Mouse (Mus musculus) kidney, embryonic 14.5 days (tissue): Measurements from ENCODE around the gene Htt. TPM values are rescaled to one million over a fixed set of nuclear protein-coding genes. Genes with fewer than 3 reads are reported as not detected.

Experiments
- ATAC-seq: fragments of 200-750 bp; cut with Nextera tagmentation; 2 replicates; pipeline ENCODE4 v1.8.0; 2017; ENCODE audit warnings: moderate number of reproducible peaks, mild to moderate bottlenecking, moderate TSS enrichment, moderate library complexity; ENCODE audit not compliant: low FRiP score, low TSS enrichment
- H3K27ac ChIP-seq: fragments of 300-500 bp; sonication (generic); 2 replicates; pipeline ENCODE4 v1.5.1; 2014; ENCODE audit warnings: low read depth, mild to moderate bottlenecking, low read length, moderate library complexity, mixed read lengths
- H3K27me3 ChIP-seq: fragments of 300-500 bp; sonication (generic); 2 replicates; pipeline ENCODE4 v1.6.1; 2014; ENCODE audit warnings: mild to moderate bottlenecking, low read length; ENCODE audit not compliant: control insufficient read depth, insufficient read depth
- H3K36me3 ChIP-seq: fragments of 300-500 bp; sonication (generic); 2 replicates; pipeline ENCODE4 v1.6.1; 2014; ENCODE audit warnings: low read length, mixed read lengths; ENCODE audit not compliant: control insufficient read depth, insufficient read depth
- H3K4me1 ChIP-seq: fragments of 300-500 bp; sonication (generic); 2 replicates; pipeline ENCODE4 v1.6.1; 2014; ENCODE audit warnings: low read length, mixed read lengths; ENCODE audit not compliant: control insufficient read depth, insufficient read depth
- H3K4me2 ChIP-seq: fragments of 300-500 bp; sonication (generic); replicated peaks from 2 replicates; pipeline ENCODE4 v1.6.1; 2014; ENCODE audit warnings: low read depth, mild to moderate bottlenecking, low read length
- H3K4me3 ChIP-seq: fragments of 300-500 bp; sonication (generic); 2 replicates; pipeline ENCODE4 v1.5.1; 2014; ENCODE audit warnings: mild to moderate bottlenecking, low read length
- H3K9ac ChIP-seq: fragments of 300-500 bp; sonication (generic); 2 replicates; pipeline ENCODE4 v1.6.1; 2014; ENCODE audit warnings: low read depth, mild to moderate bottlenecking, low read length, moderate library complexity
- H3K9me3 ChIP-seq: fragments of 300-500 bp; sonication (generic); 2 replicates; pipeline ENCODE4 v1.6.1; 2016; ENCODE audit warnings: low read length; ENCODE audit not compliant: control insufficient read depth
- WGBS: fragments of 180-500 bp; shearing (Covaris S2); extraction: QIAGEN DNeasy Blood & Tissue Kit; methylation state at CpG from one replicate; pipeline ENCODE4 v1.1.7; 2014; 5-methylcytosine and 5-hydroxymethylcytosine counted together
- polyA plus RNA-seq: library from polyadenylated mRNA; unstranded; fragments of >200 nt; fragmentation: Nextera tagmentation; extraction: Ambion mirVana; gene quantifications from 2 replicates; pipeline ENCODE4 v1.2.1, GENCODE M21; 2014

Htt gene
- polyA plus RNA-seq, 1 experiment from 2014 or later: 21.4 TPM

DNA sequence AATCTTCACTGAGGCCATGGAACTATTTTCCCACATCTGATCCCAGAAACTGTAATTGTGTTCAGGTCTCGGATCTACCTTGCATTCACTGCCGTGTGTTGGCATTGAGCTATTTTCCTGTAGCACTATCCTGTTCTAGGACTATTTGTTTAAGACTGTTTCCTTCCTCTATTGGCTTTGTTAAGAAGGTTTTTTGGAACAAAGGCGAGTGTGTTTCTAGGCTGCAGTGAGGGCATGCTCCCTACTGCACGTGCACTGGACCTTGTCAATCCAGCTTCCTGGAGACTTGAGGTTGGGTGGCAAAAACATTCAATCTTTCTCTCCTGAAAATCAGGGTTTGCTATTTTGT, 170.9 kb downstream of the Htt start:
- 35% methylated on average over 4 of the region's 4 CpGs for WGBS
- peaks cover 19% of the 10 kb centered on the region for H3K4me1 ChIP-seq
- no peaks in the 10 kb centered on the region for H3K27me3 ChIP-seq
- 0 out of 2 replicates have a peak, but pooled peaks have one; percentile 38 for ATAC-seq
- no peaks in the 10 kb centered on the region for H3K36me3 ChIP-seq
- H3K27ac ChIP-seq: peak overlapping the region; percentile 68; the same call in 1 of the 2 replicates
- H3K4me2 ChIP-seq: no peak overlapping the region
- H3K9me3 ChIP-seq: no peaks in the 10 kb centered on the region
- H3K4me3 ChIP-seq: no peak overlapping the region
- H3K9ac ChIP-seq: no peak overlapping the region

DNA sequence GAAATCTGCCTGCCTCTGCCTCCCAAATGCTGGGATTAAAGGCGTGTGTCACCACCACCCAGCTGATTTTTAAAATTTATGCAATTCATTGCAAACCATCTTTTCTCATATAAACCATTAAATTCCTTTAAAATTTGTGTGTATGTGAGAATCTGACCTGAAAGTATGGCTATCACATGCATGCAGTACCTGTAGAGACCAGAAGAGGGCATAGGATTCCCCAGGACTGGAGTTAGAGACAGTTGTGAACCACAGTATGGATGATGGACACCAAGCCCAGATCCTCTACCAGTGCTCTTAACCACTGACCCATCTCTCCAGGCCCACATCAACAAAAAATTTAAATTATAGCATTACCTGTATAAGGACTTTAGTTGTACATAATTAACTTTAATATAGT, 171.9 kb downstream of the Htt start:
- Histone ChIP-seq H3K4me2 (no peak overlapping the region), H3K4me1 (peaks cover 19% of the 10 kb centered on the region), H3K27ac (no peak overlapping the region), H3K36me3 (no peaks in the 10 kb centered on the region), H3K9ac (no peak overlapping the region), H3K9me3 (no peaks in the 10 kb centered on the region), H3K27me3 (no peaks in the 10 kb centered on the region), H3K4me3 (no peak overlapping the region)
- 96% methylated on average over 1 of the region's 1 CpGs for WGBS
- no peak for ATAC-seq

DNA sequence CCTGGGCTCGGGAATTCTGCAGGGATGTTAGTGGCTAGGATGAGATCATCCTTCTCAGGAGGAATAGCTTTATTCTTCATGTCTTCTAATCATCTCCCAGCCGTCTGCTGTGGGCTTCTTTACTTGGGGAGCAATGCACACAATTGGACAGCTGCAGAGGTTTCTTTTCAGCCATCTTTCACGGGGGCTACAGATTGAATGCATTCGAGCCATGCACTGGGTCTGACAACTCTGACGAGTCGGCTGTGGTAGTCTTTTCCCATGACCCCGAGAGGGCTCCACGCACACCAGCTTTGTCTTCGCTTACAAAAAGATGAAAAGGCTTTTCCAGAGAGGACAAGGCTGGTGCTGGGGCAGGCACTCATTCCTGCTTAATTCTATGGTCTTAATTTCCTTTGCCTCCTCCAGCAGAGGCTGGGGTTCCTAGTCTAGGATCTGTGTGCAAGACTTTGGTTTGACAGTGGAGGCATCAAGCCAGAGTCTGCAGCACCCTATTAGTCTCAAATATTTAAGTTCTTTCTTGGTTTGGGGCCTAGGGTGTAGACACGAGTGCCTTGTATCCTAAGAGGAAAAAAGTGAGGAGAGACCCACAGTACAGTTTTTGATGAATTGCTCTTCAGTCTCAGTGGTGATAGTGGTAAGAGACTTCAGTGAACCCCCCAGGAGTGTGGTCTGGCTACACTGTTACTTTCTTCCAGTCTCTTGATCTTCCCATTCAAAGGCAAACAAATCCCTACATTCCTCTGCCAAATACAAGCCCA, 180.3 kb downstream of the Htt start:
- no peak overlapping the region for H3K9ac ChIP-seq

DNA sequence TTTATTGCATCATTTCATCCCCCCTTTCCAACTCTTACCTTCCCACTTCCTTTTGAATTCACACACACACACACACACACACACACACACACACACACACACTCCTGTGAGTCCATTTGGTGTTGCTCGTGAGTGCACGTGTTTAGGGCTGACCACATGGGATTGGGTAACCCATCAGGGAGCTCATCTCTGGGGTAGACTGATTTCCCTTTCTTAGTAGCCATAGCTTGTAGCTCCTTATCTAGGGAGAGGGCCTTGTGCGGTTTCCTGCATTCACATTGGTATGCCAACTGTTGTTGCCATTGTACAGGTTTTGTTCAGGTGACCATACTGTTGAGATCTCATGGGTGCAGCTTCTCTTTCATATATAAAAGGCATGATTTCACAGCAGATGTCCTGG, 181.9 kb downstream of the Htt start:
- Histone ChIP-seq H3K4me3 (no peak overlapping the region), H3K4me2 (no peak overlapping the region), H3K36me3 (no peaks in the 10 kb centered on the region), H3K27ac (no peak overlapping the region), H3K4me1 (no peaks in the 10 kb centered on the region), H3K27me3 (no peaks in the 10 kb centered on the region), H3K9me3 (no peaks in the 10 kb centered on the region), H3K9ac (no peak overlapping the region)
- 89% methylated on average over 3 of the region's 3 CpGs for WGBS
- ATAC-seq: no peak

More for the DNA sequence above, 180.3 kb downstream of the Htt start:
- H3K4me1 ChIP-seq: no peaks in the 10 kb centered on the region
- H3K9me3 ChIP-seq: no peaks in the 10 kb centered on the region
- no peak overlapping the region for H3K4me2 ChIP-seq
- no peak overlapping the region for H3K4me3 ChIP-seq
- no peaks in the 10 kb centered on the region for H3K27me3 ChIP-seq
- WGBS: 73% methylated on average over 10 of the region's 10 CpGs
- no peak overlapping the region for H3K27ac ChIP-seq
- no peaks in the 10 kb centered on the region for H3K36me3 ChIP-seq
- no peak for ATAC-seq

DNA sequence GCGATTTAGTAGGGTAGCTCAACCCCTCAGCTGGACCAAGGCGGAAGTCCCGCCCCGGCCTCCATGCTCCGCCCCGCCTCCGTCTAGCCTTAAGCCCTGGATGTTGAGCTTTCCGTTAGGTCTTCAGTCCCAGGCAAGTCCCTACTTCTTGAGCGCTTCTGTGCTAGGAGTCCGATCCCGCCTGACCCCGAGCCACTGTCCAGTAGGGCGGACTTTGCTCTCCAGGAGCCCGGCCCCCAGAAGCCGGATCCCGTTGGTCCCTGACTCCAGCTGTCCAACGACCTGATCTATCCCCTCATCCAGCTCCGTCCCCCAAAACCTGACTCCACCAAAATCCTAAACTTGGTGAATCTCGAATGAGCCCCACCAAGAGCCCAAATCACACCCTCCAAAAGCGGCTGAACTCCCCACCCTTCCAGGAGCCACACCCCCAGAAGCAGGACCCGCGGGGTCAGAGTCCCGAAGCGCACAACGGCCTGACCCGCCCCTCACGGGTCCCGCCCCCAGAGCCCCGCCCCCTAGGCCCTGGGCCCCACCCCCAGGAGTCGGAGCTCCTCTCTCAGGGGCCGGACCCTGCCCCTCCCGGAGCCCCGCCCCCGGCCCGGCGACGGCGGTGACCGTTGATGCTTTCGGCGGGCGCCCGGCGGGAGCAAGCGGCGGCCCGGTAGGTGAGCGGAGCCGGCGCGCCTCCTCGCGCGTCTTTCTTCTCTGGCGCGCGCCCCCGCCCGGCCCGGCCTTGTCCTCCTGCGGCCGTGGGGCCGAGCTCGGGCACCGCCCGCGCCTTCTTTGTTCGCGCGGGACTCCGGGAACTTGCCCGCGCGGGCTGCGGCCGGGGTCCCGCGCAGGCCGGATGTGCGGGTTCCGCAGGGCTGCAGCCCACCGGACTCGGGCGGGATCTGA, 187.6 kb downstream of the Htt start, which contains the start of gene Rgs12:
TSS of gene Rgs12 (plus strand) at position 585 of the 900 bp plus-strand sequence.
- Histone ChIP-seq H3K4me2 (peak within 1 kb of the TSS; percentile 69), H3K27me3 (no peaks in the 10 kb centered on the region), H3K4me1 (peaks cover 9% of the 10 kb centered on the region), H3K9ac (peak within 1 kb of the TSS; percentile 95), H3K4me3 (peak within 1 kb of the TSS; percentile 91), H3K36me3 (no peaks in the 10 kb centered on the region), H3K9me3 (peaks cover 9% of the 10 kb centered on the region), H3K27ac (peak within 1 kb of the TSS; percentile 90)
- WGBS: under 1% methylated on average over 59 of the region's 84 CpGs
- peak; percentile 96 for ATAC-seq

DNA sequence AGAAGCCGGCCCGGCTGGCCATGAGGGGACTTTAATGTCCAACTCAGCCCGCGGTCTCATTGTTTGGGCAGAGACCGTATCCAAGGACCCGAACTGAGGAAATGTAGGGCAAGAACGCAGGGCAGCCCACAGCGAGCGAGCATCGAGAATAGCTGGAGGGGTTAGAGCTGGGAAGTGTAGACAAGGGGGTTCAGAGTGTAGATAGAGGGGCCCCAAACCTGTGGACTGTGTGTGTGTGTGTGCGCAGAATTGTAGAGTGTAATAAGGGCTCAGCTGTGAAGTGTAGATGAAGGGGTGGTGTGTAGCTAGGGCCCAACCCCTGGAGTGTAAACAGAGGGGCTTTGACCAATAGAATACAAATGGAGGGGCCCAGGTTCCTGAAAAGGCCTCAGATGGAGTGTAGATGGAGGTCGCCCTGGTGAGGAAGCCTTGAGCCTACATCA, 188.2 kb downstream of the Htt start:
- peak overlapping the region; percentile 91 for H3K4me3 ChIP-seq
- peak overlapping the region; percentile 95 for H3K9ac ChIP-seq
- no peaks in the 10 kb centered on the region for H3K27me3 ChIP-seq
- H3K36me3 ChIP-seq: no peaks in the 10 kb centered on the region
- WGBS: 0% methylated on average over 12 of the region's 12 CpGs
- H3K4me1 ChIP-seq: peaks cover 12% of the 10 kb centered on the region
- peaks cover 9% of the 10 kb centered on the region for H3K9me3 ChIP-seq
- no peak for ATAC-seq
- H3K27ac ChIP-seq: peak overlapping the region; percentile 90
- H3K4me2 ChIP-seq: peak overlapping the region; percentile 69

DNA sequence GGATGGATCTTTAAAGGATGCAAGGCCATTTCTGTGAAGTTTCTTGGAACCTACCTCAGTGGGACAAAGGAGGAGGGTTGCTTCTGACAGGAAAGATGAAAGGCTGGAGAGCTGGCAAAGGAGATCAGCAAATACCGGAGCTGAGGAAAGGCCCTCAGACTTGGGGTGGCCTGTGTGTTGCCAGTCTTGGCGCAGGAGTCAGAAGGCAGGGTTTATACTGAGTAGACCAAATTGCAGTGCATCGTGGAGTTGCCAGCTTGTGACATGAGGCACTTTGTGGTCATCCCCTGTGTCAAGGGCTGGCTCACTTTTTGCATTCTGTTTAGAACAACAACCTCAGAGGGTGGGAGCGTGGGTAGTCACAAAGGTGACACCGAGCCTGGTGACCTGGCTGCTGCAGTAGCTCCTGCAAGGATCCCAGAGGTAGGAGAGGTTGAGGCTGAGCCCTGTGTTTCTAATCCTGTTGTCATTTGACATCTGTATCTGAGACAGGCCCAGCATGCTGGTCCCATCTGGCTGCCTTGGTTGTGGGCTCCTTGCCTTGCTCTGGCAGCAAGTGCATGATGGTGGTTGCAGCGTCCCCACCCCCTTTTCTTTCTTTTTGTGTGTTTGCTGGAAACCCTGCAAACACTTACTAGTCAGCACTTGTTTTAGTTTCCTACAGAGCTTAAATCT, 189.1 kb downstream of the Htt start:
- WGBS: 74% methylated on average over 6 of the region's 6 CpGs
- Histone ChIP-seq H3K4me1 (peaks cover 20% of the 10 kb centered on the region), H3K9ac (peak overlapping the region; percentile 95), H3K27ac (no peak overlapping the region), H3K4me2 (peak overlapping the region; percentile 69), H3K9me3 (peaks cover 9% of the 10 kb centered on the region), H3K36me3 (no peaks in the 10 kb centered on the region), H3K4me3 (peak overlapping the region; percentile 91), H3K27me3 (no peaks in the 10 kb centered on the region)
- ATAC-seq: no peak

DNA sequence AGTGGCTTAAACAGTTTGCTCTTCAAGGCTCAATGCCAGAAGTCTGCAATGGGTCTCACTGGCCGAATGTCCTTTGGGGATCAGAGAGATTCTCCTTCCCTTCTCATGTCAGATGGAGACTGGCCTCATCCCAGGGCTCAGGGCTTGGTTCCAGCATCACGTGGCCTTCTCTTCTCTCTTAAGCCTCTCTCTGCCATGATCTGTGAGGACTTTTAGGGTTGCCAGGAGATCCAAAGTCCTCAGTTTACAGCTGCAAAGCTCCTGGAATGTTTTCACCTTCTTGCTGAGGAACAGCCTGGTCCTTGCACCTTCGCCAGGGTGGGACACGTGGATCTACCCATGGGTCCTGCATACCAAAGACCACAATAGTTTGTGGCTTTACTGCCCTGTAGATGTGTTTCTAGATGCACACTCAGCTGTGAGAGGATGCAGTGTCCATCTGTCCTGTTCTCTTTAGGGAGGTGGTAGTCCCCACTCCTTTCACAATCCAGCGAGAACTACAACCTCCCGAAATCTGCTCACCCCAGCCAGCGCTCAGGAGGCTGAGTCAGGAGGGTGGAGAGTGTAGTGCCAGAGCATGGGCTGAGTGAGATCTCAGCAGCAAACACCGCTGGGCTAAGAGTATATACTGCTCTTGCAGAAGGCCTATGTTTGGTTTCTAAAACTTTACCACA, 189.8 kb downstream of the Htt start:
- H3K9me3 ChIP-seq: peaks cover 9% of the 10 kb centered on the region
- H3K9ac ChIP-seq: no peak overlapping the region
- H3K27ac ChIP-seq: no peak overlapping the region
- peaks cover 22% of the 10 kb centered on the region for H3K4me1 ChIP-seq
- ATAC-seq: no peak
- 97% methylated on average over 8 of the region's 8 CpGs for WGBS
- H3K4me2 ChIP-seq: no peak overlapping the region
- H3K36me3 ChIP-seq: no peaks in the 10 kb centered on the region
- no peak overlapping the region for H3K4me3 ChIP-seq
- H3K27me3 ChIP-seq: no peaks in the 10 kb centered on the region
